ENCODE assay signal across 26 mouse cellular contexts in genomic region chr17:34937960-34938505, GRCm38 (mm10). TPM values are rescaled to one million over a fixed set of nuclear protein-coding genes. Genes with fewer than 3 reads are reported as not detected.
DNase-seq lines count a peak whose midpoint lies in the region; ATAC-seq and TF ChIP-seq lines count a peak whose summit lies in the region.
"Had no signal": no experiment of that assay in that cellular context is flagged by ENCODE, and none has a peak within 500 bp of the region (broad histone marks: within the 10 kb centered on the region; RNA-seq: fewer than 3 reads in every experiment).

No protein-coding gene starts in this region.

- H3K36me3 ChIP-seq in kidney, embryonic 16.5 days (ENCODE audit: insufficient read depth, low read length), result no peaks in the 10 kb centered on the region
- peaks cover 21% of the 10 kb centered on the region for H3K36me3 ChIP-seq in midbrain, embryonic 13.5 days
- H3K36me3 ChIP-seq: stomach, embryonic 15.5 days had no signal

- no peaks in the 10 kb centered on the region for H3K9me3 ChIP-seq in kidney, embryonic 16.5 days (ENCODE audit: low read length)
- H3K9me3 ChIP-seq in midbrain, embryonic 13.5 days, result no peaks in the 10 kb centered on the region
- H3K9me3 ChIP-seq: embryonic facial prominence, embryonic 15.5 days; heart, embryonic 10.5 days; stomach, embryonic 15.5 days had no signal

- no peak overlapping the region for H3K27ac ChIP-seq in kidney, embryonic 16.5 days (ENCODE audit: low read length)
- H3K27ac ChIP-seq in bone marrow, adult 2 months (ENCODE audit: control insufficient read depth, insufficient read depth, low read depth, low read length, poor library complexity), result peak overlapping the region; percentile 69; the same call in 1 of the 2 replicates
- H3K27ac ChIP-seq in midbrain, embryonic 13.5 days, result no peak overlapping the region
- H3K27ac ChIP-seq: embryonic facial prominence, embryonic 15.5 days; heart, embryonic 10.5 days; layer of hippocampus, adult 2 months; liver, embryonic 14.5 days; stomach, embryonic 15.5 days had no signal

- no peak overlapping the region for H3K4me3 ChIP-seq in kidney, embryonic 16.5 days (ENCODE audit: low read length)
- no peak overlapping the region for H3K4me3 ChIP-seq in bone marrow, adult 2 months (replicated peaks; ENCODE audit: control insufficient read depth, low read depth, low read length)
- no peak overlapping the region for H3K4me3 ChIP-seq in midbrain, embryonic 13.5 days (replicated peaks)
- H3K4me3 ChIP-seq: embryonic facial prominence, embryonic 15.5 days; heart, embryonic 10.5 days; layer of hippocampus, adult 2 months; stomach, embryonic 15.5 days had no signal

- no peak overlapping the region for H3K9ac ChIP-seq in kidney, embryonic 16.5 days (replicated peaks; ENCODE audit: low read length)
- H3K9ac ChIP-seq in midbrain, embryonic 13.5 days (replicated peaks), result no peak overlapping the region
- H3K9ac ChIP-seq: embryonic facial prominence, embryonic 15.5 days; liver, embryonic 14.5 days; stomach, embryonic 15.5 days had no signal

- no peak for TF ChIP-seq POLR2A in bone marrow, adult 2 months (IDR thresholded peaks at IDR 0.05; ENCODE audit: borderline replicate concordance, control insufficient read depth, low read depth, low read length)

- no peaks in the 10 kb centered on the region for H3K27me3 ChIP-seq in kidney, embryonic 16.5 days (ENCODE audit: insufficient read depth, low read length)
- no peaks in the 10 kb centered on the region for H3K27me3 ChIP-seq in midbrain, embryonic 13.5 days
- H3K27me3 ChIP-seq: embryonic facial prominence, embryonic 15.5 days; Patski; stomach, embryonic 15.5 days had no signal

- H3K4me2 ChIP-seq in kidney, embryonic 16.5 days (replicated peaks; ENCODE audit: low read depth, low read length), result no peak overlapping the region
- no peak overlapping the region for H3K4me2 ChIP-seq in midbrain, embryonic 13.5 days (replicated peaks)
- H3K4me2 ChIP-seq: embryonic facial prominence, embryonic 15.5 days; stomach, embryonic 15.5 days had no signal

- H3K4me1 ChIP-seq in kidney, embryonic 16.5 days (ENCODE audit: insufficient read depth, low read length), result peaks cover 10% of the 10 kb centered on the region
- peaks cover 11% of the 10 kb centered on the region; the same call in 1 of the 2 replicates for H3K4me1 ChIP-seq in bone marrow, adult 2 months (ENCODE audit: control insufficient read depth, insufficient read depth, low read length)
- peaks cover 6% of the 10 kb centered on the region for H3K4me1 ChIP-seq in midbrain, embryonic 13.5 days (replicated peaks)

- no peak for ATAC-seq in kidney, embryonic 16.5 days (ENCODE audit: low FRiP score, low TSS enrichment)
- ATAC-seq in monocyte, adult 5-6 weeks (replicated peaks; ENCODE audit: insufficient number of reproducible peaks, low FRiP score, low TSS enrichment, poor library complexity, severe bottlenecking), result peak; percentile 64
- no peak for ATAC-seq in midbrain, embryonic 13.5 days
- ATAC-seq: forebrain, embryonic 16.5 days; Patski had no signal

- no peak for TF ChIP-seq CTCF in bone marrow, adult 2 months (IDR thresholded peaks at IDR 0.05; ENCODE audit: control insufficient read depth, insufficient read depth, low read length)

- DNase-seq in kidney, adult 9 months, result peak; percentile 90
- peak; percentile 66 for DNase-seq in kidney, postnatal 14 days
- no peak for DNase-seq in embryo, embryonic 9.5 days (ENCODE audit: extremely low spot score)
- DNase-seq: adrenal gland, adult 8-10 months; cerebellum, postnatal 14 days; embryo, embryonic 11 days; gastrocnemius, postnatal 25 days; left cerebral cortex, postnatal 4 days; lung, postnatal 10 days; retina, postnatal 1 day; thymus, adult 18-20 months had no signal

- WGBS in kidney, embryonic 16.5 days, result 72% methylated on average over 6 of the region's 6 CpGs
- 42% methylated on average over 6 of the region's 6 CpGs for WGBS in bone marrow, adult 2 months
- 82% methylated on average over 6 of the region's 6 CpGs for whole genome bisulfite sequencing in midbrain, embryonic 13.5 days

RNA-seq across cellular contexts. Expression of gene Neu1, which starts 7.0 kb away (rescaled TPM):
- 50.0 and 54.1 TPM in 2 replicates for polyA plus RNA-seq in kidney, embryonic 16.5 days (2015; fragmentation: Nextera tagmentation; extraction: Ambion mirVana)
- polyA plus RNA-seq in bone marrow, adult 2 months (2011; ENCODE audit: insufficient read depth, insufficient read length, low replicate concordance, missing spikeins), result 18.1 and 33.6 TPM in 2 replicates
- 29.6 to 39.9 TPM (median 37.2 TPM) in 3 replicates for total RNA-seq in monocyte, adult 5-6 weeks (2017)
- 25.5 and 25.9 TPM in 2 replicates for polyA plus RNA-seq in midbrain, embryonic 13.5 days (2015; fragmentation: Nextera tagmentation; extraction: Ambion mirVana)

RNA-seq across cellular contexts. Expression of gene Hspa1b, which starts 21.0 kb away (rescaled TPM):
- polyA plus RNA-seq in kidney, embryonic 16.5 days (2015; fragmentation: Nextera tagmentation; extraction: Ambion mirVana), result 0.76 and 0.80 TPM in 2 replicates
- 1.3 and 5.5 TPM in 2 replicates for polyA plus RNA-seq in bone marrow, adult 2 months (2011; ENCODE audit: insufficient read depth, insufficient read length, low replicate concordance, missing spikeins)
- 12.5 to 375 TPM (median 15.8 TPM) in 3 replicates for total RNA-seq in monocyte, adult 5-6 weeks (2017)
- 0.10 and 0.11 TPM in 2 replicates for polyA plus RNA-seq in midbrain, embryonic 13.5 days (2015; fragmentation: Nextera tagmentation; extraction: Ambion mirVana)
- polyA plus RNA-seq: forebrain, embryonic 16.5 days had no signal

RNA-seq across cellular contexts. Expression of gene Slc44a4, which starts 23.8 kb away (rescaled TPM):
- polyA plus RNA-seq in kidney, embryonic 16.5 days (2015; fragmentation: Nextera tagmentation; extraction: Ambion mirVana), result 17.9 and 18.9 TPM in 2 replicates
- polyA plus RNA-seq in bone marrow, adult 2 months (2011; ENCODE audit: insufficient read depth, insufficient read length, low replicate concordance, missing spikeins), result 1.3 TPM in 1 of 2 replicates, not detected in the other
- not detected in 3 replicates for total RNA-seq in monocyte, adult 5-6 weeks (2017)
- 0.09 TPM in 1 of 2 replicates, not detected in the other for polyA plus RNA-seq in midbrain, embryonic 13.5 days (2015; fragmentation: Nextera tagmentation; extraction: Ambion mirVana)
- total RNA-seq: gastrocnemius, postnatal 25 days had no signal
- polyA plus RNA-seq: heart, postnatal 0 days had no signal

RNA-seq across cellular contexts. Expression of gene Gm20481, which starts 31.7 kb away (rescaled TPM):
- polyA plus RNA-seq in kidney, embryonic 16.5 days (2015; fragmentation: Nextera tagmentation; extraction: Ambion mirVana), result not detected in 2 replicates
- not detected in 2 replicates for polyA plus RNA-seq in bone marrow, adult 2 months (2011; ENCODE audit: insufficient read depth, insufficient read length, low replicate concordance, missing spikeins)
- total RNA-seq in monocyte, adult 5-6 weeks (2017), result 1.4 TPM in 1 of 3 replicates, not detected in the others
- polyA plus RNA-seq in midbrain, embryonic 13.5 days (2015; fragmentation: Nextera tagmentation; extraction: Ambion mirVana), result not detected in 2 replicates
- total RNA-seq: gastrocnemius, postnatal 25 days; layer of hippocampus, adult 2 months; left cerebral cortex, postnatal 4 days; midbrain, postnatal 0 days had no signal
- polyA plus RNA-seq: brain, embryonic 14.5 days; embryonic facial prominence, embryonic 15.5 days; forebrain, embryonic 16.5 days; heart, embryonic 10.5 days; heart, postnatal 0 days; liver, embryonic 14.5 days; midbrain, postnatal 0 days; stomach, embryonic 15.5 days; urinary bladder, adult 2 months had no signal

RNA-seq across cellular contexts. Expression of gene Hspa1a, which starts 33.9 kb away (rescaled TPM):
- polyA plus RNA-seq in kidney, embryonic 16.5 days (2015; fragmentation: Nextera tagmentation; extraction: Ambion mirVana), result 11.2 and 13.4 TPM in 2 replicates
- 1.9 TPM in 1 of 2 replicates, not detected in the other for polyA plus RNA-seq in bone marrow, adult 2 months (2011; ENCODE audit: insufficient read depth, insufficient read length, low replicate concordance, missing spikeins)
- total RNA-seq in monocyte, adult 5-6 weeks (2017), result 4.9 to 201 TPM (median 8.6 TPM) in 3 replicates
- polyA plus RNA-seq in midbrain, embryonic 13.5 days (2015; fragmentation: Nextera tagmentation; extraction: Ambion mirVana), result 2.8 and 2.9 TPM in 2 replicates
